Mouse (Mus musculus) cerebellum, adult 11 months (tissue): ENCODE data around the gene Cks2.
"Not testable (repeated sequence)": the region's sequence is repeated elsewhere in the genome, so short reads cannot be mapped to it uniquely, and the experiment has no call there.

ENCODE experiments used
- DNase-seq: peaks from one replicate; pipeline ENCODE4 v3.0.0; 2022

Gene Cks2

DNA sequence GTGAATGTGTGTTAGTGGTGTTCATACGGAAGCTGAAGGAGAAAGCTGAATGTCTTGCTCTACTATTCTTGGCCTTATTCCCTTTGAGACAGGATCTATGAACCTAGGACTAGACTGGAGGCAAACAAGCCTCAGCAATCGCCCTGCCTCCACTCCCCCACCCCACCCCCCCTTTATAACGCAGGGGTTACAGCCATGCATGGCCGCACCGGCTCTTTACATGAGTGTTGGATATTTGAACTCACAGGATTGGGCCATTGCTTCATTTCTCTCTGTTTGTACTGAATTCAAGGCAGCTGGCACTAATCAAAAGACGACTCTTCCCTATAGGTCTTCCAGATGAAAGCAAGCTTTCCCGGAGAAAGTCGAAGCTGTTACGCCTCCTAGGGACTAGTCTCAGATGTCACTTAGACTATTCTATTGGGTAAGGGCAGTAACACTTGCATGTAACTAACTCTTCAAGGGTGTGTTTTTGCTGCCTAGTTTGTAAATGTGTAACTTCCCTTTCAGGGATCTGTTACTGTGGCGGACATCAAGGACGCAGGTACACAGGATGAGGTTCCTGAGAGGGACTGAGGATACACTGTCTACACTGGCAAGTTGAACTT, 2.8 kb upstream of the Cks2 start:
- DNase-seq, result no peak

DNA sequence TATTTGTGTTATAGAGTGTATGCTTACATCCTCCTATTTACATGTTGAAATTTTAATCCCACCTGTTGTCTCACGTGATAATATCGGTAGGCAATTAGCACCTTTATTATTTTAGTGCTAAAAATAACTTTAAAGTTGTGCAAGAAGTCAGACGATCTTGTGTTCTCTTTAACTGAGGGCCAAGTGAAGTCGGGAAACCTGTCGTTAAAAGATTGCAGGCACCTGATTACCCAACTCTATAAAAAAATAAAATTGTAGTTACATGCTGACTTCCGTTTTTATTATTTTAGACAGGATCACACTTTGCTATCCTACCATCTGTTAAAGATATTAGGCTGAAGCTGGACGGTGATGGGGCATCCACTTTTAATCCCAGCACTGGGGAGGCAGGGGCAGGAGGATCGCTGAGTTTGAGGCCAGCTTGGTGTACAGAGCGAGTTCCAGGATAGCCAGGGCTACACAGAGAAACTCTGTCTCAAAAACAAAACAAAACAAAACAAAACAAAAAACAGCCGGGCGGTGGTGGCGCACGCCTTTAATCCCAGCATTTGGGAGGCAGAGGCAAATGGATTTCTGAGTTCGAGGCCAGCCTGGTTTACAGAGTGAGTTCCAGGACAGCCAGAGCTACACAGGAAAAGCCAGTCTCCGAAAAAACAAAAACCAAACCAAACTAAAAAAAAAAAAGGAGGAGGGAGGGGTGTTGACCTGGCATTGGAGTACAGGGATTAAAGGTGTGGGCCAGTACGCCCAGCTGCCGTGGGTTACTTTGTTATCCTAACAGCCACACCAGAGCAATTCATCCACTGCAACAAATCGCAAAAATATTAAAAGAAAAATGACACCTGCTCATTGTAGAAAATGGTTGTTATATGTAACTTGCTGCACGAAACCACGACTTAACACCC, 856 bp upstream of the Cks2 start:
- DNase-seq, result no peak

DNA sequence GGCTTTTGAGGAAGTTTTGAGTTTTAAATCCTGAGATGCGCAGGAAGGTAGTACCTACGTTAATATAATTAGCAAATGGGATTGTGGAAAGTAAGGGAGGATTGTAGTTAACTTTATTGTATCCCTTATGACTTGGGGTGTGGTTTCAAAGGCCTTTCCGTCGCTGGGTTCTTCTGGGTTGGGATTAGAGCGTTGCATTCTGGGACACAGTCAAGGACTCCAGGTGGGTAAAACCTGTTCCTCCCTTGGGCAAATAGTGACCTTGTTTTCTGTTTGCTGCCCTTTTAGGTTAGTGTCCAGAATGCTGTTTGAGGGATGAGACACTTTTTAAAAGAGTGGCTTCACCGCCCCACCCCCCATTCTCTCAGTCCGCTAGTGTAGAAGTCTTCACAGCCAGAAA, 840 bp downstream of the Cks2 start:
- no peak for DNase-seq

DNA sequence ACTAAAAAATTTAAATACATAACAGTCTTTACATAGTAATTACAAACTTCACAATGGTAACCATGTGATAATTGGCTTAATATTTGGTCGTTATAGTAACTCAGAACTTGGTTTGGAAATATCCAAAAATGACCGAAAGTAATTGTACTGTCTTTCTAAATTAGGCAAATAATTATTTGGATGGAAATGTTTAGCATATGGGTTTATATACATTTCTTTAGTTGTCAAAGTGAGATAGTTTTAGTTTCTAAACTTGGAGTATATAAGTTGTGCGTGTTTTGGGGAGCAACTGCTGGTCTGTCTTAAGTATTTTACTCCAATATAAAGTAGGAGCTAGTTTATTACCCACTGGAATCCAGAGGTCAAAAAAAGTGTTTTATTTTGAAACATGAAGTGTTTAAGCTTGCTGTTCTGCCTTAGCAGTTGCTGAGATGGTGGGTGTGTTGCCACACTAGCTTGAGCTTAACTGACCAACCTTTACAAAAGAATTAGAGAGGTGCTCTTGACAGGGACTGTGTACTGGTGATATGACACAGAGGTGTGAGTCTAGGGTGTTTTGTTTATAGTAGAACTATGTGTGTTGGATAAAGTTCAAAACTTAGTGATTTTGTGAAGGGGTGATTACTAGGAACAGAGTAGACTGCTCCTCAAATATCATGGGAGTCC, 1.5 kb downstream of the Cks2 start:
- DNase-seq, result no peak

DNA sequence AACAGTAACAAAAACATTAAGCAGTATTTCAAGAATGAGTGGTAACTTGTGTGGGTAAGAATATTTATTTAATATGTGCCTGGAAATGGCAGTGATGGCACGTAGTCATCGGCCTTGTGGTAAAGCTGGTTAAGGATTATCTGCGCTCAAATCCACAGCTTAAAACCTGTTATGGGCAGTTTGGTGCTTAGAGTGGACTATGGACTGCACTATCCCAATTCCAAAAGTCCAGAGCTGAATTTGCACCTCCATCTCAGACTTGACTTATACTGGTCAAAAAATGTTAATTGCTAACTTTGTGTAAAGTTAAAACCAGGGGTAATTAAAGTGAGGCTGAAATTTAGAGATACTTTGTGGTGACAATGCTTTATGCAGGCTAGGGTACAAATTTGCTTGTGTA, 2.7 kb downstream of the Cks2 start:
- DNase-seq, result no peak

DNA sequence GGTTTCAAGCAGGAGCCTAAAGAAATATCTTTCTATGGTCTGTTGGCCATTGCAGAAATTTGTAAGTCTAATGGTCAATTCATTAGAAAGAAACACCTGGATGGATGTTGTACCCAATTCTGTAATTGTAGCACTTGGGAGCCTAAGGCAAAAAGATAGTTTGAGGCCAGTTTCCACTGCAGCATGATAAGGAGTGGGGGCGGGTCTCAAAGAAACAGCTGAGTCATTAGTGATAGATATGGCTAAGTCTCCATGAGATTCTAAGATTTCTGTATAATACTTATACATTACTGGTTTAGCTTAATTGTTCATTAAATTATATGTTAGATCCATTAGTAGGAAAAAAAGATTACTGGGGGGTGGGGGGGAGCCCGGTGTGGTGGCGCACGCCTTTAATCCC, 3.2 kb downstream of the Cks2 start:
- no peak for DNase-seq

DNA sequence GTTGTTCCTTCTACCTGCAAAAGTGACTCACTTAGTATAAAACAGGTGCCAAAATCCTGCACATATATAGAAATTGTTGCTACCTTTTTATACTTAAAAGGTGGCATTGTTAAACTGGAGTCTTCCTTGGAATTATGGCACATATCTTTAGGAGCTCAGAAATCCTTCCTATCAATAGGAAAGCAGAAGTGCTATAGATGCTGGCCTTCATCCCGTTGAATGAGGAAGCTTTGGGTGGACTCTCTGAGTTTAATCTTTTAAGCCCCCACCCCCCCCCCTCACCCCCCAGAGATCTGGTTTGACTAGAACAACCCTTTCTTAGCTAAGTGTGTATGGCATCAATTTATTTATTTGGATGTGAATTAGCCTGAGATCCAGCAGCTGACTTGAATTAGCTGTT, 4.7 kb downstream of the Cks2 start:
- DNase-seq, result no peak

DNA sequence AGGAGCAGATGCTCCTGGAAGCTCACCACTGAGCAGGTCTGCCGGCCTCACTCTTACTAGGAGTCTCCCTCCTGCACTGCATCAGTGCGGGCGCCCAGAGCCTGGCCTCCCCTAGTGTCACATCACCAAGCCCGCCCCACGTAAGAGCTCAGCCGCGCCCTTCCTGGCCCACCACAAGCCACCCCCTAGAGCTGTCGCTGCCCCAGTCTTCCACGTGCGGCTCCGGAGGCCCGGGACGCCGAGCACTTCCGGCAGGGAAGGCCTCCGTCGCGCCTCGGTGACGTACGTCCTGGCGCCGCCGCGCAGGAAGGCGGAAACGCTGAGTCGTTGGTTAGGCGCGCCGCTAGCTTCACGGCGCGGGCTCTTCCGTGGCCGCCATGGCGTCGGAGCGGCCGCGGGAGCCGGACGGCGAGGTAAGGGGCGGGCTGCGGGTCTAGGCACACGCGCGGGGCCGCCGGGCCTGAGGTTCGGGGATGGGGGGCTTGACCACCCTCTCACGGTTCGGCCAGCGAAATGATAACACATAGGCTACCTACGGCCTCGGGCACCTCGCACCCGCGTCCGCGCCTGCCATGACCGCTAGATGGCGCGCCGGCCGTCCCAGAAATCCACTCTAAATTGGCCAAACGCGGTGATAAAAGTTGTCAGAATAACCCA, 6.5 kb downstream of the Cks2 start, which contains the start of gene Secisbp2:
Gene Secisbp2 (plus strand): TSS at position 290 of the 657 bp plus-strand sequence.
- DNase-seq, result peak; percentile 92

DNA sequence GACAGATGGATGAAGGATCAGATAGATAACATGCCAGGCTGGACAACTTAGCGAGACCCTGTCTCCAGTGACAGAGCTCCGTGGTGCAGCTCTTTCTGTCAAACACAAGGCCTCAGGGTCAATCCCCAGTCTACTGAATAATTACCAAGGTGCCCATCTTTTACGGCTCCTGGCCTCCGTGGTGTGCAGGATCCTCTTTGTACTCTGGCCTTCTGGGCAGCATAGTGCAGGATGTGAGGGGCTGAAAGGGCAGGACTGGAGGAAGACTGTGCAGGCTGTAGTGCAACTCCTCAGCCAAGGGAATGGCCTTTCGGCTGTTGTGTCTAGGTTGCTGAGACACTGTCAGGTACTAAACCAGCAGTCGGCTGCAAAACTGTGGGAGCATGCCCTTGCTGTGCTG, 8.1 kb downstream of the Cks2 start:
- no peak for DNase-seq

DNA sequence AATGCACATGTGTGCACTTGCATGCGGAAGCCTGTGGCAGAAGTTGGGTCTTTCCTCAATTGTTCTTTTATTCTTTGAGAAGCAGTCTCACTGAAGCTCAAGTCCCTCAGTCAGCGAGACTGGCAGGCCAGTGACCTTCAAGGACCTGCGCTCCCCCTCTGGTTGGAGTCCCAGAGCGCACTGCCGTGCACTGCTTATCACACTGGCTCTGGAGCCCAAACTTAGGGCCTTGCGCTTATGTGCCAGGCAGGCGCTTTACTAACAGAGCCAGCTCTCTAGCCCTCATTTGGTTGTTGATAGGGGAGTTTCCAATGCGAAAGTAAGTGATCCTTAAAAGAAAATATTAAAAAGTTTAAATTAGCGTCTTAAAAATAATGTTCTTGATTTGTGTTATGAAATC, 8.9 kb downstream of the Cks2 start:
- no peak for DNase-seq

DNA sequence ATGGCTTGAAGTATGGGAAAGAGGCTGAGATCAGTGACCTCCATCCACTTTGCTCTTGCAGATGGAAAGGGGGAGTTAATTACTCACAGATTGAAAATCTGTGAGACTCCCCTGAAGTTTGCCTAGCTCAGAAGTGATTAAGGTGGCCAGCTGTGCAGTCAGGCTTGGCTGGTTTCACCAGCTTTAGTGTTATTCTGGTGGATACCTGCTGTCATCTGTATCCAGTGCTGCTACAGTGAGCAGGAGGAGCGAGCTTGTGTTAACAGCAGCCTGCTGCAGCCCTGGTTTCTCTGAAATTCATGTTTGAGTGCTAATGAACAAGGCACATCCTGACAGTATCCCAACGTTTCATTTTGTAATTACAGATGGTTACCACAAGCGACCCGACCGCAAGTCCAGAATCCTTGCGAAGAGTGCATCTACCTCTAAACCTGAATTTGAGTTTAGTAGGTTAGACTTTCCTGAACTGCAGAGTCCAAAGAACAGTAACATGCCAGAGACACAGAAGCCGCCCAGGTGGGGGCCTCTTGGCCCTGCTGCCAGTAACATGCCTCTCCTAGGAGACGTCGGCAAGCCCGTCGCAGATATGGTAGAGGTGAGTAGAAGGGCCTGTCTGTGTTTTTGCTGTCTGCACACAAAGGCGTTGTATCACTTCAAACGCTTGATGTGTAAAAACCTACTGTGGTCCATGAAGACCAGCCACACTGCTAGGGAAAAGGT, 11.6 kb downstream of the Cks2 start:
- DNase-seq, result no peak

DNA sequence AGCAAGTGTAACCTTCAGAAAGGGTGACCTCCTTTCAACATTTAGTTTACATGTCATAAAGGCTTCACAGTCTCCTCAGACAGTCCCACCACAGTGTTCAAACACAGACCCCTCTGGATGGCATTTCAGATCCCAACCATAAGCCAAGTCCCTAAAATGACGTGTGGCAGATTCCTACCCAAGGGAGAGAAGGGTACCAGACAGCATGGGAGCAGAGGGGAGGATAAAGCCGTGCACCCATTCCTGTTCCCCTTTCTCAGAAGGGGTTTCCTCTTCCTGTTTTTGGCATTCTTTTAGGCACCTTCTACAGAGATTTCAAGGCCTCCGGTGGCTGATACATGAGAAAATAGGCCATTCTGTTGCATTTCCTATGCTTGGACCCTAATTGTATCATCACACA, 13.1 kb downstream of the Cks2 start:
- DNase-seq, result no peak

DNA sequence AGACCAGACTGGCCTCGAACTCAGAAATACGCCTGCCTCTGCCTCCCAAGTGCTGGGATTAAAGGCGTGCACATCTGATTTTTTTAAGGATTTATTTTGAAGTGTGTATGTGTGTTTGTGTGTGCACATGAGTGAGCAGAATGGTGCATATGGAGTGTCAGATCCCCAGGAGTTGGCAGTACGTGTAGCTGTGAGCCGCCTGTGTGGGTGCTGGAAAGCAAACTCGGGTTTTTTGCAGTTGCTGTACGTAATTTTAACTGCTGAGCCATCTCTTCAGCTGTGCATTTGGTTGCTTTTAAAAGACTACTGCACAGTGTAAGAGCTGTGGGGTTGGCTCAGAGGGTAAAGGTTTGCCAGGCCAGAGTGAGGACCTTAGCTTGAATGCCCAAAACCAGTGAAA, 14.5 kb downstream of the Cks2 start:
- no peak for DNase-seq

DNA sequence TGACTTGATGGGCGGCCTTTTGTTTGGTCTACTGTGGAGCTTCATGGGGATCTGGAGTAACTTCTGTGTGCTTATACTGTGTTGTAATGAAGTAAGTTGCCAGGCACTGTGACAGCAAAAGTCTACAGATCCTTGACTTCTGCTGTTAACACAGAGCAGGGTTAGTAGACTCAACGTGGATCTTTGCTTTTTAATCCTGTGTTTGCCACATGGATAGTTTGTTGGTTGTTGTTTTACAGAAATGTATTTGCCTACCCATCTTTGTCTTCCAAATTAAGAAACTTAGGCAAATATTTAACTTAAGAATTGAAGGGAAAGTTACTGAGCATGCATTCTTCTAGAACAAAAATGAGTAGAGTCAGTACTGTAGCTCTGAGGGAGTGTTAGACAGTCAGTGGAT, 18.5 kb downstream of the Cks2 start:
- DNase-seq, result no peak

DNA sequence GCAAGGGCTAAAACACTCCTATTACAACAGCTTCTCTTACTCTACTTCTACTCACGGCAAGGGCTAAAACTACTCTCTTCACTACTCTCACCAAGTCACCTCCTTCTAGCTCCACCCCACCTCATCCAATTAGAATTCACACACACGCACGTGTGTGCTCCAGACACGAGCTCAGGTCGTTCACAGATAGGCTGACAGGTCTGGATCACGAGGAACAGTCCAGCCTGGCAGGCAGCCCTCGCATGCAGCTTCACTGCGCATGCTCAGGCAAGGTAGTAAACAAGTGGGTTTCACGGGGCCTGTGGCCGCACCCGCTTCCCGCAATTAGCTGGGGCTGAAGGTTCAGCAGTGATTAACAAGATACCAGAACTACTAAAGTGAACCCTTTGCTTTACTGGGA, 23.2 kb downstream of the Cks2 start:
- not testable (repeated sequence) for DNase-seq

DNA sequence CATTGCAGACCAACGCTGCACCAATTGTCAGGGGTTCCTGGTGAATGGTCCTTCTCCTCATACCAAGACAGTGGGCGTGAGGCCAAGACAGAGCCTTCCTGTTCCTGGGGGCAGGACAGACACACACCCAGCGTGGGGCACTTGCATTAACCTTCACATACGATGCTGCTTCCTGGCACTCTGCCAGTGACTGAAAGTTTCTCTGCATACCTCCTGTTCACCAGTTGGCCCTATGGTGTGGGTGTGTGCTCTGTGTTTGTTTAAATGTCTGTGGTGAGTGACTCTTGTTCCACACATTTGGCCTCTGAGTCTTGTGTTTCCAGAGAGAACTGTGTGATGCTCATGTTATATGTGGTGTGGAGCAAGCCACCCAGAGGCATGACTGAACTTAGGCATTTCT, 31.6 kb downstream of the Cks2 start:
- no peak for DNase-seq

DNA sequence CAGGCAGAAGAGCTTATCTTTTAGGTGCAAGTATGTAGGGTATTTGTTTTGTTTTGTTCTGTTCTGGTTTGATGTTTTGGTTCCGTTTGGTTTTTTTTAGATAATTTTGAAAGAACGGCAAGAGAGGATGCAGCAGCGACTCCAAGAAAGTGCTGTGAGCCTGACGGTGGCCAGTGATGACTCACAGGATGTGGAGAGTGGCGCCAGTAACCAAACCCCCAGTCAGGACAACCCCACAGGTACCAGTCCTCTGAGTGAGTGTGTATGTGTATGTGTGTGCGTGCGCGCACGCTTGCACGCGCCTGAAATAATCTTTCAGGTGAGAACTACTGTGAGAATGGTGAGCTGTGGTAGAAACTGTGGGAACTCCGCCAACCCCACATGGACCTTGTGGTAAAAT, 32.0 kb downstream of the Cks2 start:
- no peak for DNase-seq

DNA sequence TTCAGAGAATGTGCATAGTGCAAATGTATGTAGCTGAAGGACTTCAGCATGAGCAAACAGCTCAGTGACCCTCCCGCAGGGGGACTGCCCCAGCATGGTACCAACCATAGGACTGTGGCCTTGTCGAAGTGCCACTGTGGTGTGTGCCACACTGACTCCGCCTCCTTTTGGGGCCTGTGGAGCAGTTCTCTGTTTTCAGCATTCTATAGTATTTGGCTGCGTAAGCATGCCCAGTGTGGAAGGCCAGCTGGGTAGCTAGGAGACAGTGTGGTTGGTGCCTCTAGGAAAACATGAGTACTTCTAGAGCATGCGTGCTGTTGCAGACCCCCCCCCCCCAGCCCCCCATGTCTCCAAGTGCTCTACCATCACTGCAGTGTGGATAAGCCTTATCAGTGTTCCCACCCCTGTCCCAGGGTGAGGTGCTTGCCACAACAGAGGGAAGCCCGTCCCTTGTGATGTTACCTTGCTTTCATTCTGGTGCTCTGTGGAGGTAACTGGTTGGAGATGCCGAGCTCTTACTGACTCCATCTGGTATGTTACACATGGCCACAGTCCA, 32.7 kb downstream of the Cks2 start:
- no peak for DNase-seq

DNA sequence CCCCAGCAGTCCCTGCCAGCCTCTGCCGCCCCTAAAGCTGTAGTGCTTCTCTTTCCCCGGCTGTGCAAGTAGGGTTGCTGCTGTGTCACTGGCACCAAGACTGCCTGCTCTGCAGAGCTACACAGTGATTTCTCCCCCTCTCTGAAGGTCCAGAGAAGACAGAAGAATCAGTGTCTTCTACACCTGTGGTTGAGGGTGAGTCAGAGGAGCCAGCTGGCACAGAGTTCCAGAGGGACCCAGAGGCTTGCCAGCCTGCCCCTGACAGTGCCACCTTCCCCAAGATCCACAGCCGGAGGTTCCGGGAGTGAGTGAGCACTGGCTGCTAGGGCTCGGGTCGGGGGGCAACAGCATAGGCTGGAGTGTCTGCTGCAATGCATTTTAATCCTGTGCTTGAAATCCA, 33.7 kb downstream of the Cks2 start:
- DNase-seq, result no peak

DNA sequence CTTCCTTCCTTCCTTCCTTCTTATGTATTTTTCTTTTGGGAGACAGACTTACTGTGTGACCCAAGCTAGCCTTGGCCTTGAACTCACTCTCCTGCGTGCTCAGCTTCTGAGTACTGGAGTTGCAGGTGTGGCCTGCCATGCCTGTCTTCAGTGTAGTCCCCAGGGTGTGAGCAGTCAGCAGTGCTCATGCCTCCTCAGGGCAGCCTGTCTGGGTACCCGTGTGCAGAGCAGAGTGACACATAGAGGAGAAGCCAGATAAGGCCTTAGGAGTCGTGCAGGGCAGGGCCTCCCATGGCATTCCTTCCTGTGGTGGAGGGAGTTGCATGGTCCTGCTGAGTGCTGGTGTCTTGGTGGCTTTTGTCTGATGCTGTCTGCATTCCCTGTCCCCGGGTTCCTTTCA, 34.3 kb downstream of the Cks2 start:
- no peak for DNase-seq

DNA sequence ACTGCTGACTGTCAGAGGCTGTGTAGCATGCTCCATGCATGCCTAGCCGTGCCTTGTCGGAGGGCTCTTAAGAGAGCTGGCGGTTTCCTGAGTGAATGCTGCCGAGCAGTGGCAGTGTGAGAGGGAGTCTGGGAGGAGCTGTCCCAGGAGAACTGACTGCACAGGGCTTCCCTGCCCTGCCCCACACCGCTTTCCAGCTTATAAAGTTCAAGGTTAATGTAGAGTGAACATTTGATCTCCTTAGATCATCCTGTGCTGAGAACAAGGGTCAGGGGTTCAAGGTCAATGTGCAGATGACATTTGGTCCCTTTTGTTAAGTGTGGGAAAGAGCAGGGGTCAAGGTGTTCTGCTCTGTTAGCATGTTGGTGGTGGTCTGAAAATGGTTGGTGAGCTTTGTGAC, 36.0 kb downstream of the Cks2 start:
- DNase-seq, result no peak

DNA sequence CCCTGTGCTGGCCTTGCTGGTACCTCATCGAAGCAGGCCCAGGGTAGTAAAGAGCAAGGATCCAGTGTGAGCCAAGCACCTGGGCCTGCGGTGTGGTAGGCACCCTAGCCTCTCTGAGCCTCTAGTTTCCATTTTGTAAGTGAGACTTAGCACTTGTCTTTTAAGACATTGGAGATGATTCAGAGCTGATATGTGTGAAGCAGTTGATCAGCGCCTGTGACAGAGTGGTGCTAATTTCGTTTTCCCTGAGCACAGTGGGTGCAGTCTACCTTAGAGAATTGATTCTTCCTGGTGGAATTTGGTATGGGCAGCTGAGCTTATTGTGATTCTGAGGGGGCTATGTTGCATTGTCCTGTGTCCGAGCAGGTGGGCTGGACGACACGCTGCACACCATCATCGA, 36.6 kb downstream of the Cks2 start:
- no peak for DNase-seq
